Comparison of ENCODE assay signal across 8 mouse cellular contexts in genomic region chr11:80622233-80623037, GRCm38 (mm10).
A peak's percentile ranks its signal among the peaks of the same experiment; 100 is the strongest.
DNase-seq lines count a peak whose midpoint lies in the region; ATAC-seq and TF ChIP-seq lines count a peak whose summit lies in the region.
"Had no signal": no experiment of that assay in that cellular context is flagged by ENCODE, and none has a peak within 500 bp of the region (broad histone marks: within the 10 kb centered on the region; RNA-seq: fewer than 3 reads in every experiment).

No protein-coding gene starts in this region.

- H3K4me1 ChIP-seq in embryonic facial prominence, embryonic 11.5 days (ENCODE audit: control insufficient read depth, insufficient read depth, low read length) = no peaks in the 10 kb centered on the region; the same call in 1 of the 2 replicates
- peaks cover 13% of the 10 kb centered on the region; the same call in 1 of the 2 replicates for H3K4me1 ChIP-seq in hindbrain, postnatal 0 days (ENCODE audit: insufficient read depth, low read length)
- H3K4me1 ChIP-seq in neural tube, embryonic 12.5 days = peaks cover 4% of the 10 kb centered on the region; the same call in 1 of the 2 replicates

- peak overlapping the region; percentile 25 for H3K4me2 ChIP-seq in embryonic facial prominence, embryonic 11.5 days (ENCODE audit: low read depth, low read length)
- peak overlapping the region; percentile 53 for H3K4me2 ChIP-seq in hindbrain, postnatal 0 days (ENCODE audit: low read depth, low read length)
- peak overlapping the region; percentile 44 for H3K4me2 ChIP-seq in neural tube, embryonic 12.5 days (replicated peaks)

- WGBS in embryonic facial prominence, embryonic 11.5 days = 13% methylated on average over 11 of the region's 11 CpGs
- 4% methylated on average over 11 of the region's 11 CpGs for WGBS in hindbrain, postnatal 0 days
- WGBS in neural tube, embryonic 12.5 days = 9% methylated on average over 11 of the region's 11 CpGs

- no peak for TF ChIP-seq CTCF in brain, embryonic 14.5 days (IDR thresholded peaks at IDR 0.05; ENCODE audit: borderline replicate concordance, extremely low read depth, insufficient read depth, insufficient read length)
- no peak for TF ChIP-seq CTCF in hindbrain, postnatal 0 days (IDR thresholded peaks at IDR 0.05; ENCODE audit: low read depth)

- no peaks in the 10 kb centered on the region for H3K36me3 ChIP-seq in embryonic facial prominence, embryonic 11.5 days (replicated peaks; ENCODE audit: control insufficient read depth, insufficient read depth, low read depth, low read length)
- no peaks in the 10 kb centered on the region for H3K36me3 ChIP-seq in hindbrain, postnatal 0 days (ENCODE audit: insufficient read depth, low read length)
- no peaks in the 10 kb centered on the region for H3K36me3 ChIP-seq in neural tube, embryonic 12.5 days

- no peaks in the 10 kb centered on the region for H3K9me3 ChIP-seq in embryonic facial prominence, embryonic 11.5 days (replicated peaks; ENCODE audit: control insufficient read depth, low read length)
- H3K9me3 ChIP-seq in hindbrain, postnatal 0 days (ENCODE audit: low read length) = no peaks in the 10 kb centered on the region
- H3K9me3 ChIP-seq in neural tube, embryonic 12.5 days = no peaks in the 10 kb centered on the region

- no peak for TF ChIP-seq POLR2A in brain, embryonic 14.5 days (IDR thresholded peaks at IDR 0.05; ENCODE audit: borderline replicate concordance, extremely low read depth, insufficient read depth, insufficient read length, poor library complexity, severe bottlenecking)

- peak; percentile 97 for DNase-seq in brain, embryonic 14.5 days (ENCODE audit: low read depth)
- peak; percentile 83 for DNase-seq in embryonic facial prominence, embryonic 11.5 days (ENCODE audit: low spot score)
- DNase-seq in hindbrain, postnatal 0 days (ENCODE audit: low spot score) = peak; percentile 90
- no peak for DNase-seq in heart, adult 11 months
- DNase-seq in c-Kit-positive CD71-positive TER-119-positive erythroid progenitor cells, embryonic 14.5 days (ENCODE audit: low spot score) = no peak
- DNase-seq in lung, postnatal 25 days (ENCODE audit: low spot score) = no peak
- DNase-seq: heart, adult 2 months had no signal

- H3K27ac ChIP-seq in embryonic facial prominence, embryonic 11.5 days (replicated peaks; ENCODE audit: low read depth, low read length) = peak overlapping the region; percentile 28; the same call in 1 of the 2 replicates
- peak overlapping the region; percentile 84 for H3K27ac ChIP-seq in hindbrain, postnatal 0 days
- H3K27ac ChIP-seq in neural tube, embryonic 12.5 days = peak overlapping the region; percentile 44; the same call in 1 of the 2 replicates
- H3K27ac ChIP-seq: heart, adult 2 months had no signal

- ATAC-seq in embryonic facial prominence, embryonic 11.5 days (replicated peaks; ENCODE audit: insufficient number of reproducible peaks, low FRiP score, low TSS enrichment, low read depth) = 0 out of 2 replicates have a peak, but pooled peaks have one; percentile 65
- peak; percentile 87 for ATAC-seq in hindbrain, postnatal 0 days
- peak; percentile 80 for ATAC-seq in neural tube, embryonic 12.5 days (ENCODE audit: low FRiP score, low read depth)

- H3K4me3 ChIP-seq in embryonic facial prominence, embryonic 11.5 days (ENCODE audit: low read depth, low read length) = no peak overlapping the region
- peak overlapping the region; percentile 22 for H3K4me3 ChIP-seq in hindbrain, postnatal 0 days (ENCODE audit: low read length)
- H3K4me3 ChIP-seq in neural tube, embryonic 12.5 days = no peak overlapping the region
- H3K4me3 ChIP-seq: heart, adult 2 months had no signal

- H3K27me3 ChIP-seq in embryonic facial prominence, embryonic 11.5 days (ENCODE audit: control insufficient read depth, insufficient read depth, low read length) = no peaks in the 10 kb centered on the region
- H3K27me3 ChIP-seq in hindbrain, postnatal 0 days (ENCODE audit: insufficient read depth, low read length) = no peaks in the 10 kb centered on the region
- H3K27me3 ChIP-seq in neural tube, embryonic 12.5 days (replicated peaks) = peaks cover 4% of the 10 kb centered on the region; the same call in 1 of the 2 replicates

- H3K9ac ChIP-seq in embryonic facial prominence, embryonic 11.5 days (replicated peaks; ENCODE audit: low read length) = no peak overlapping the region
- H3K9ac ChIP-seq in hindbrain, postnatal 0 days (replicated peaks; ENCODE audit: low read length) = 0 out of 2 replicates have a peak overlapping the region, but pooled peaks have one; percentile 1
- no peak overlapping the region for H3K9ac ChIP-seq in neural tube, embryonic 12.5 days

Comparison
In these comparisons a context has a peak if more than half of its experiments do, and no peak if none do; other contexts are left out.
1. DNase-seq: peak in brain, embryonic 14.5 days (single experiment), embryonic facial prominence, embryonic 11.5 days (single experiment) and hindbrain, postnatal 0 days (single experiment); none in heart, adult 11 months (single experiment), c-Kit-positive CD71-positive TER-119-positive erythroid progenitor cells, embryonic 14.5 days (single experiment) and lung, postnatal 25 days (single experiment).
2. H3K27ac ChIP-seq: peak in every context shown above with its lines; median percentile 84 in hindbrain, postnatal 0 days; 44 in neural tube, embryonic 12.5 days; 28 in embryonic facial prominence, embryonic 11.5 days.
3. Peak in every context shown above with its lines, with median percentiles within 50 percentile points of each other: ATAC-seq and H3K4me2 ChIP-seq.